Mouse (Mus musculus) thymus, postnatal 0 days (tissue): Measurements from ENCODE around the gene Asic4. TPM values are rescaled to one million over a fixed set of nuclear protein-coding genes. Genes with fewer than 3 reads are reported as not detected.
A peak's percentile ranks its signal among the peaks of the same experiment; 100 is the strongest.

ENCODE experiments used
- DNase-seq: peaks from one replicate; pipeline ENCODE4 v3.0.0-alpha.2; 2015; ENCODE audit warnings: low spot score
- polyA plus RNA-seq: library from polyadenylated mRNA; unstranded; fragments of >200 nt; fragmentation: Nextera tagmentation; extraction: Ambion mirVana; gene quantifications from 2 replicates; pipeline ENCODE4 v1.2.1, GENCODE M21; 2015

Asic4 gene
- polyA plus RNA-seq, 1 experiment from 2014 or later, result not detected

GRCm38 (mm10) chr1:75443247-75444024 is 6.8 kb upstream of the Asic4 start:
- no peak for DNase-seq

GRCm38 (mm10) chr1:75444208-75444607 is 6.0 kb upstream of the Asic4 start:
- no peak for DNase-seq

GRCm38 (mm10) chr1:75445141-75445701 is 5.0 kb upstream of the Asic4 start:
- DNase-seq, result no peak

- peak; percentile 57 for DNase-seq
These were observed 4.3 kb upstream of the Asic4 start for GRCm38 (mm10) chr1:75445751-75446611.

- DNase-seq, result no peak
These were observed 3.6 kb upstream of the Asic4 start for GRCm38 (mm10) chr1:75446656-75447055.

- no peak for DNase-seq
These were observed 2.8 kb upstream of the Asic4 start for GRCm38 (mm10) chr1:75447265-75448051.

- DNase-seq, result no peak
These were observed 2.2 kb upstream of the Asic4 start for GRCm38 (mm10) chr1:75448052-75448431.

GRCm38 (mm10) chr1:75448937-75449336 is 1.3 kb upstream of the Asic4 start:
- no peak for DNase-seq

GRCm38 (mm10) chr1:75449377-75450135 is 680 bp upstream of the Asic4 start:
- DNase-seq, result no peak

GRCm38 (mm10) chr1:75451900-75452299 is 1.7 kb downstream of the Asic4 start:
- DNase-seq, result no peak

- DNase-seq, result no peak
These were observed 5.2 kb downstream of the Asic4 start for GRCm38 (mm10) chr1:75455433-75455832.

GRCm38 (mm10) chr1:75455948-75456347 is 5.7 kb downstream of the Asic4 start:
- DNase-seq, result no peak

- peak; percentile 23 for DNase-seq
These were observed 6.7 kb downstream of the Asic4 start for GRCm38 (mm10) chr1:75456746-75457564.

GRCm38 (mm10) chr1:75457710-75458024 is 7.4 kb downstream of the Asic4 start:
- DNase-seq, result no peak

- no peak for DNase-seq
These were observed 8.0 kb downstream of the Asic4 start for GRCm38 (mm10) chr1:75458025-75458788.

GRCm38 (mm10) chr1:75458789-75459684 is 8.8 kb downstream of the Asic4 start:
- DNase-seq, result no peak

GRCm38 (mm10) chr1:75460297-75460696 is 10.1 kb downstream of the Asic4 start:
- no peak for DNase-seq

GRCm38 (mm10) chr1:75462636-75463035 is 12.4 kb downstream of the Asic4 start:
- no peak for DNase-seq
